Mouse (Mus musculus) brain, embryonic 14.5 days (tissue): ENCODE results near the gene Ramac.

ENCODE experiments used
- CTCF ChIP-seq: fragments of 200-500 bp; IDR thresholded peaks from 2 replicates; pipeline ENCODE4 v1.5.1; 2012; ENCODE audit warnings: inconsistent platforms, mild to moderate bottlenecking, moderate library complexity, borderline replicate concordance; ENCODE audit not compliant: insufficient read depth, insufficient read length; ENCODE audit errors: extremely low read depth
- POLR2A ChIP-seq: fragments of 200-500 bp; IDR thresholded peaks from 2 replicates; pipeline ENCODE4 v1.6.1; 2012; ENCODE audit warnings: mild to moderate bottlenecking, inconsistent platforms, borderline replicate concordance; ENCODE audit not compliant: poor library complexity, insufficient read depth, insufficient read length, severe bottlenecking; ENCODE audit errors: extremely low read depth

DNA sequence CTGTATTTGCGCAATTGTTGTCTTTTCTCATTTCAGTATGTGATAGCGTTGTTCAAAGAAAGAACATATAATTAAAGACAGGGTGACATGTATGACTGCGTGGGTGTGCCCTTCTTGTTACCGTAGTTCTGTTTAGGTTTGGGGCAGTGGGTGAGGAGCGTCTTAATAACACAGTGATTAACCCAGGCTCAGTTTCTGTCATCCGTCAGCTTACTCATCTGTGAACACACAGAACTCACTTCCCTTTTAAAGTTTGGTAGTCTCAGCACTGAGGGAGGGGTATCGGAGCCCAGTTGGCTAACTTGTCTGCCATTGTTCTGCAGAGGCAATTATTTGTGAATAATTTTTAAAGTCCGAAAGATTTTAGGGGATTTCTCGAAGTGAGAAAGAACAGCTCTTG is 35.0 kb upstream of the Ramac start:
- TF ChIP-seq CTCF: no peak
- TF ChIP-seq POLR2A: no peak
